Mouse (Mus musculus): ENCODE measurements at regions not wholly inside any gene's neighbourhood (a gene's known extent, or its start where the extent isn't known, plus 50 kb on each side); places are given as distances from the start of the nearest gene placed in this dataset.
"Not testable (repeated sequence)": the region's sequence is repeated elsewhere in the genome, so short reads cannot be mapped to it uniquely, and the experiment has no call there.

DNA sequence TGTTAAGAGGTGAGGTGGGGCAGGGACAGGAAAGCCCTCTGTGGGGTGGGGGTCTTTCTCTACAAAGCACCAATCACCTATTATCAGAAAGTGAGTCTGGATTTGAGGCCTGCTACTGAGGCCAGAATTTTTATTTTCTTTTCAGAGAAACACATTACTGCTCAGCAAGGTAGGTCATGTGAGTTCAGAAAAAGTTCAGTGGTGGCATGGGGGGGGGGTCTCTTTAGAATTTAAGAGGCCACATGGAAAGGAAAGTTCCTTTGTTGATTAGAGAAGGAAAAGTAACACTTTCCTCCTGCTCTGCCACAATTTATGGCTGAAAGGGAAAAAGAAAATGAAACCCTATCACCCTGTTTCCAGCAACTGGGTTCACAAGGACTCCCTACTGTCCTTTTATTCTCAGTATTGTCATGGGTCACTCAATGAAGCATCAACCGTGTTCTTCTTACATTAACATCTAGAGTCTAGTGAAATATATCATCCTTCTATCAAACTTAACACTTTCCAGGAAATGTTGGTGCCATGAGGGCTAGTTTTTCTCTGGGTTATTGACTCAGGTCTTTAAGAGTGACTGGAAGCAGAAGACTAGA, 194.1 kb downstream of the 4930474N05Rik start:
- Histone ChIP-seq H3K36me3 (ENCODE audit: control insufficient read depth, insufficient read depth, low read length) (no peaks in the 10 kb centered on the region), H3K9me3 (ENCODE audit: control insufficient read depth, low read length) (no peaks in the 10 kb centered on the region), H3K4me3 (ENCODE audit: low read depth, low read length) (no peak overlapping the region), H3K27ac (ENCODE audit: low read depth, low read length) (no peak overlapping the region), H3K4me2 (no peak overlapping the region), H3K4me1 (ENCODE audit: control insufficient read depth, insufficient read depth, low read length) (no peaks in the 10 kb centered on the region), H3K27me3 (ENCODE audit: control insufficient read depth, insufficient read depth, low read length) (no peaks in the 10 kb centered on the region), H3K9ac (ENCODE audit: low read length) (no peak overlapping the region)
- no peak for DNase-seq (ENCODE audit: low spot score, missing footprints)
- WGBS, result 68% methylated on average over 1 of the region's 1 CpGs
- ATAC-seq (ENCODE audit: low FRiP score), result no peak

DNA sequence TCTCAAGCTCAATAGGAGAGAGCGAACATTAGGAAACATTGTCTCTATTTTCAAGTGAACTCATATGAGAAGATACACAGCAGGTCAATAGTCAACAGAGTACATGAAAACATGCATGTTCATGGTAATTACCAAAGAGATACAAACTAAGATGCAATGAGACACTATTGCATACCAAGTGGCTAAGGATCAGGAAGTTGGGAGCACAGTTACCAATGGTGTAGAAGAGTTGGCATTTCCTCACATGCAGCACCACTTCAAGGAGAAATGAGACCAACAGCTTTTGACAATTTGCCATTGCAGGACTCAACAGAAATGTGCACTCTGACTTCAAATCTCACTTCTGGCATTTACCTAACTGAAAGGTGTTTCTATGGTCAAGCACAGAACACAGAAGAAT, 215.6 kb downstream of the 4930474N05Rik start:
- H3K9ac ChIP-seq (ENCODE audit: low read length), result no peak overlapping the region
- whole genome bisulfite sequencing, result 89% methylated on average over 1 of the region's 1 CpGs
- no peaks in the 10 kb centered on the region for H3K4me1 ChIP-seq (ENCODE audit: control insufficient read depth, insufficient read depth, low read length)

DNA sequence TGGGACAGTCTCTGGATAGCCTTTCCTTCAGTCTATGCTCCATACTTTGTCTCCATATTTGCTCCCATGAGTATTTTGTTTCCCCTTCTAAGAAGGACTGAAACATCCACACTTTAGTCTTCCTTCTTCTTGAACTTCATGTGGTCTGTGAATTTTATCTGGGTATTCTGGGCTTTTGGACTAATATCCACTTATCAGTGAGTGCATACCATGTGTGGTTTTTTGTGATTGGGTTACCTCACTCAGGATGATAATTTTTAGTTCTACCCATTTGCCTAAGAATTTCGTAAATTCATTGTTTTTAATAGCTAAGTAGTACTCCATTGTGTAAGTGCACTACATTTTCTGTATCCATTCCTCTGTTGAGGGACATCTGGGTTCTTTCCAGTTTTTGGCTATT, 220.0 kb downstream of the 4930474N05Rik start:
- ATAC-seq (ENCODE audit: low FRiP score); H3K36me3 ChIP-seq (ENCODE audit: control insufficient read depth, insufficient read depth, low read length); H3K4me3 ChIP-seq (ENCODE audit: low read depth, low read length); H3K9me3 ChIP-seq (ENCODE audit: control insufficient read depth, low read length); H3K9ac ChIP-seq (ENCODE audit: low read length); H3K27me3 ChIP-seq (ENCODE audit: control insufficient read depth, insufficient read depth, low read length); H3K27ac ChIP-seq (ENCODE audit: low read depth, low read length); H3K4me2 ChIP-seq; H3K4me1 ChIP-seq (ENCODE audit: control insufficient read depth, insufficient read depth, low read length); DNase-seq (ENCODE audit: low spot score, missing footprints): not testable (repeated sequence)
- 64% methylated on average over 1 of the region's 1 CpGs for WGBS

More for the DNA sequence above, 215.6 kb downstream of the 4930474N05Rik start:
- no peak for ATAC-seq (ENCODE audit: low FRiP score)
- no peaks in the 10 kb centered on the region for H3K9me3 ChIP-seq (ENCODE audit: control insufficient read depth, low read length)
- H3K36me3 ChIP-seq (ENCODE audit: control insufficient read depth, insufficient read depth, low read length), result no peaks in the 10 kb centered on the region
- H3K27ac ChIP-seq (ENCODE audit: low read depth, low read length), result no peak overlapping the region
- no peak for DNase-seq (ENCODE audit: low spot score, missing footprints)
- H3K27me3 ChIP-seq (ENCODE audit: control insufficient read depth, insufficient read depth, low read length), result no peaks in the 10 kb centered on the region
- no peak overlapping the region for H3K4me3 ChIP-seq (ENCODE audit: low read depth, low read length)
- H3K4me2 ChIP-seq, result no peak overlapping the region

DNA sequence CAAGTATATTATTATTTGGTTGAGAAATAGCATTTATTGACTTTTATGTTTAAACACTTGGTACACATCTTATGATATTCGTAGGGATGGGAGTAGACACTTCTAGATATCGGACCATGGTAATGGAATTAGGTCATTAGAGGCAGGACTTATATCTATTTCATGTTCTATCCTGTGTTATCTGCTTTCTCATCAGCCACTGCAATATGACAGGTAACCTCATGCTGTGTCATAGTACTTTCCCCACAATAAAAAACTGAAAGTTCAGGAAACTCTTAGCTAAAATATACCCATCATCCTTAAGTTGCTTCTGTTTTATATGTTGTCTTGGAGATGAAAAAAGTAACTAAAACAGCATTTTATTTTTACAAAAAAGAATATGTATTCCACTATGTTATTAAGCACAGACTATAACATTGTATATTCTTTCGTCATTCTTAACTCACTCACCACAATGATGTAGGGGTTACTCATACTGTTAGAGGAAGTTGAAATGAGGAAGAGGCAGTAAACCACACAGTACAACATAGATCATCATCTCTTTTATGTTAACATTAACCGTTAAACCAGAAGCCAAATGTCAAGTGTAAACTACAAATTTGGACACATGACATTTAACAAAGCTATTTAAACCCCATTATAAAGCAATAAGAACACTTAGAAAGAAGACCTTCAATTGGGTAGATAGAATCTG, 221.8 kb downstream of the 4930474N05Rik start:
- no peak for ATAC-seq (ENCODE audit: low FRiP score)
- Histone ChIP-seq H3K4me2 (no peak overlapping the region), H3K27ac (ENCODE audit: low read depth, low read length) (no peak overlapping the region), H3K4me3 (ENCODE audit: low read depth, low read length) (no peak overlapping the region), H3K9ac (ENCODE audit: low read length) (no peak overlapping the region), H3K4me1 (ENCODE audit: control insufficient read depth, insufficient read depth, low read length) (no peaks in the 10 kb centered on the region), H3K36me3 (ENCODE audit: control insufficient read depth, insufficient read depth, low read length) (no peaks in the 10 kb centered on the region), H3K9me3 (ENCODE audit: control insufficient read depth, low read length) (no peaks in the 10 kb centered on the region), H3K27me3 (ENCODE audit: control insufficient read depth, insufficient read depth, low read length) (no peaks in the 10 kb centered on the region)
- no peak for DNase-seq (ENCODE audit: low spot score, missing footprints)
- 85% methylated on average over 4 of the region's 4 CpGs for WGBS

DNA sequence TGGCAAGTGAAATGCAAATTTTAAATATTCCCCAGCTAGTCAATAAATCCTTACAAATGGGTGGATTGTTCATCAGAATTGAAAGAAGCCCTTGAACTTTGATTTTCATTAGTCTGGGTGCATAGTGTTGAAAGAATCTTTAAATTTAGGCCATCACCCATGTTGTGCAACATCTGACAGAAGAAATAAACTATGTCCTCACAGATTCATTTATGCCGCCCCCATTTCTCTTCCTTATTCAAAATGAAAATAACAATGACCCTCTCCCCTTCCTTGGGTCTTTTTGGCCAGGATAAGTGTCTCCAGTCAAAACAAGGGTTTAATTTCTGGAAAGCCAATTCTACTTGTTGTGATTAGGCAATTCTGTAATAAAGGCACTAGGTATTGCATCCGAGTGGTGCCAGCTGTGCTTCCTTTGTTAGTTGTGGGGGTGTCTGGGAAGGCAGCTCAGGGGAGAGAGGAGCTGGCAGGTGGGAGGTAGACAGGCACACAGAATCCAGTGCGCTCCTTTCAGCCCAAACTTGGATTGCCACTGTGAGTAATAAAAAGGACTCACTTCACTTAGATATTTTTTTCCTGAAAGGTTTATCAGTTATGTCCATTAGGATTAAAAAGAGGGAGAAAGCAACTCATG, 233.7 kb downstream of the 4930474N05Rik start:
- DNase-seq (ENCODE audit: low spot score, missing footprints), result no peak
- 60% methylated on average over 3 of the region's 3 CpGs for WGBS
- Histone ChIP-seq H3K27me3 (ENCODE audit: control insufficient read depth, insufficient read depth, low read length) (no peaks in the 10 kb centered on the region), H3K4me1 (ENCODE audit: control insufficient read depth, insufficient read depth, low read length) (peaks cover 3% of the 10 kb centered on the region; the same call in 1 of the 2 replicates), H3K9me3 (ENCODE audit: control insufficient read depth, low read length) (no peaks in the 10 kb centered on the region), H3K27ac (ENCODE audit: low read depth, low read length) (no peak overlapping the region), H3K36me3 (ENCODE audit: control insufficient read depth, insufficient read depth, low read length) (no peaks in the 10 kb centered on the region), H3K4me2 (no peak overlapping the region), H3K4me3 (ENCODE audit: low read depth, low read length) (no peak overlapping the region), H3K9ac (ENCODE audit: low read length) (no peak overlapping the region)
- no peak for ATAC-seq (ENCODE audit: low FRiP score)

DNA sequence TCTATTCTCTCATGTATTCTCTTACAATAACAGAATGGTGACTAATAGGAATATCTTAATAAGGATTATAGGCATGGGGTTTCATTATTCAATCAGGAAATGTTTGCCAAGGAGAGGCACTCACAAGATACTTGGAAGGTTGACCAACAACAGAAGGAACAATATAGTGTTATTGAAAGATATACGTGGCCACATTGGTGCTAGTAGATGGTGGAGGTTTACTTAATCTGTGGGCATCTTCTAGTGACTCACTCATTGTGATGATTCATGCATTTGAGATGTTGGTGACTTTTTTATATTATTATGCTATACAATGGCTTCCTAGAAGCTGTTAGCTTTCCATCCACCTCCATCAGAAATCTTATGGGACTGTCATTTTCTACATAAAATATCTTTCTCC, 246.1 kb downstream of the 4930474N05Rik start:
- ATAC-seq (ENCODE audit: low FRiP score) (no peak), DNase-seq (ENCODE audit: low spot score, missing footprints) (no peak)
- 88% methylated on average over 1 of the region's 1 CpGs for WGBS
- no peak overlapping the region for H3K4me3 ChIP-seq (ENCODE audit: low read depth, low read length)
- no peak overlapping the region for H3K27ac ChIP-seq (ENCODE audit: low read depth, low read length)
- no peaks in the 10 kb centered on the region for H3K36me3 ChIP-seq (ENCODE audit: control insufficient read depth, insufficient read depth, low read length)
- no peaks in the 10 kb centered on the region for H3K27me3 ChIP-seq (ENCODE audit: control insufficient read depth, insufficient read depth, low read length)
- H3K4me2 ChIP-seq, result no peak overlapping the region
- no peak overlapping the region for H3K9ac ChIP-seq (ENCODE audit: low read length)
- no peaks in the 10 kb centered on the region for H3K4me1 ChIP-seq (ENCODE audit: control insufficient read depth, insufficient read depth, low read length)
- no peaks in the 10 kb centered on the region for H3K9me3 ChIP-seq (ENCODE audit: control insufficient read depth, low read length)

Measured in midbrain, embryonic 11.5 days (tissue).